Mouse (Mus musculus) thymus, adult 2 months (tissue): ENCODE measurements around the gene Snx5.

Source experiments
- CTCF ChIP-seq: fragments of 200-500 bp; IDR thresholded peaks from 2 replicates; pipeline ENCODE4 v1.5.1; 2012; ENCODE audit warnings: mild to moderate bottlenecking, control low read depth, low read length, moderate library complexity, borderline replicate concordance; ENCODE audit not compliant: control insufficient read depth, poor library complexity, insufficient read depth; ENCODE audit errors: extremely low read depth
- POLR2A ChIP-seq: fragments of 200-500 bp; IDR thresholded peaks from 2 replicates; pipeline ENCODE4 v1.6.1; 2012; ENCODE audit warnings: mild to moderate bottlenecking, low read length, control low read depth, moderate library complexity; ENCODE audit not compliant: control insufficient read depth, poor library complexity, insufficient read depth; ENCODE audit errors: extremely low read depth

DNA sequence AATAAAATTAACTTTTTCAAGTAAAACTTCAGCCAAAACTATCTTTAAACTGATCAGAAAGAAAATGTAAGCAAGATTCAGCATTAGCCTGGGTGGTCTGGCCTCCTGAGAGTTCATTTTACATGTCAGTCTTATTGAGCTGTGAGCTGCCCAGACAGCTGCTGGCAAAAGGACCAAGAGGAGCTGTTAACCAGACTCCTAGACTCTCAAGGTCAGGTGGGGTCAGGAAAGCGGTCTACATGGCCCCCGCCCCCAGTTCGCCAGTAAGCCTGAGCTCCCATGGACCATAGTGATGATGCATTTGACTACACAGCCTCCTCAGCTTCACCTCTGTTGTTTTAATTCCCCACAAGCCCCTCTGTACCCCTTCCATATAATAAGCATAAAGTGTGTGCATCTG is 34.9 kb downstream of the Snx5 start:
- TF ChIP-seq CTCF: no peak
- no peak for TF ChIP-seq POLR2A
